Mouse (Mus musculus) bone marrow macrophage, adult 2 months (primary cell): ENCODE data around the gene Rtkn2.

Source experiments
- CTCF ChIP-seq: IDR thresholded peaks from 2 replicates; pipeline ENCODE4 v1.5.1; 2012; ENCODE audit warnings: low read depth, mild to moderate bottlenecking, low read length, moderate library complexity
- POLR2A ChIP-seq: IDR thresholded peaks from 2 replicates; pipeline ENCODE4 v1.6.1; 2012; ENCODE audit warnings: mild to moderate bottlenecking, low read depth, low read length, borderline replicate concordance

GRCm38 (mm10) chr10:68085574-68085973 lies 106.2 kb downstream of the Rtkn2 start:
- TF ChIP-seq CTCF: no peak
- no peak for TF ChIP-seq POLR2A
